Mouse (Mus musculus): ENCODE data around the gene Mlana.

Mlana gene

GRCm38 (mm10) chr19:29750994-29751393 lies 53.4 kb downstream of the Mlana start:
- no peak for DNase-seq (ENCODE audit: low spot score in 2 of 2)

GRCm38 (mm10) chr19:29753939-29754338 lies 56.3 kb downstream of the Mlana start:
- DNase-seq (ENCODE audit: low spot score in 2 of 2), result no peak

All from thymus, postnatal 10 days (tissue).